Mouse (Mus musculus) E14TG2a.4 (cell line): ENCODE data around the gene Baz1b.

Experiments used
- CTCF ChIP-seq: conservative IDR thresholded peaks from 2 replicates; pipeline ENCODE4 v1.5.1; 2014; ENCODE audit warnings: low read length
- POU5F1 ChIP-seq: IDR thresholded peaks from 2 replicates; pipeline ENCODE4 v1.6.1; 2014; ENCODE audit warnings: low read length, borderline replicate concordance

DNA sequence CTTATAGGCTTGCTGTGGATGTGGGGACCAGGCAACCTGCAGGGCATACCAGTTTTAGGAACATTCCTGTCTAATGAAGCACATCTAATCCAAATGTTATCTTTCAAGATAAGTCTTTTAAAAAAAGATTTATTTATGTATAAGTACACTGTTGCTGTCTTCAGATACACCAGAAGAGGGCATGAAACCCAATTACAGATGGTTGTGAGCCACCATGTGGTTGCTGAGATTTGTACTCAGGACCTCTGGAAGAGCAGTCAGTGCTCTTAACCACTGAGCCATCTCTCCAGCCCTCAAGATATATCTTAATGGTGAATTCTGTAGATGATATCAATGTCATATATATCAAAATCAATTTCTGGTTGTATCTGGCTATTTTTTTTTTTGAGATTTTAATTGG is 41.1 kb upstream of the Baz1b start:
- TF ChIP-seq CTCF = no peak
- TF ChIP-seq POU5F1 = no peak
